ENCODE assay signal across 12 mouse cellular contexts in the genomic region with DNA sequence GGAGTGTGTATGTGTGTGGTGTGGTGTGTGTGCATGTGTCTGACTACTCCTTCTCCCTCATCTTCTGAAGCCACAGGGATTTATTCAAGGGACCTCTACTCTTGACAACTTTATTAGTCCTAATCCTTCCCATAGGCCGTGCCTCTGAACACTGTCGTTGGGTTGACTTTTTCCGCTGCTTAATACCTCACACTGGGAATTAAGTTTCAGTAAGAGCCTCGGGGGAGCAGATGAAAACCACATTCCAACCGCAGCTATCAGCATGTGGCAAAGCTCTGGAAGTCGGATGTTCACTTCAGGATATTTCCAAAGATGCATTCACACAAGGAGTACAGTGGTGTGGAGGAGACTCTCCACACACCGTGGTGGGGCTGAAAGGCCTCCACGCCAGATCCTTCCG.
"Had no signal": no experiment of that assay in that cellular context is flagged by ENCODE, and none has a peak within 500 bp of the region (broad histone marks: within the 10 kb centered on the region; RNA-seq: fewer than 3 reads in every experiment).

No protein-coding gene starts in this region.

- DNase-seq: kidney, adult 8-10 months; kidney, postnatal 10 days; lung, adult 18-20 months; retina, postnatal 1 day; spleen, adult 18-20 months; thymus, adult 18-20 months; thymus, postnatal 25 days had no signal

- H3K9me3 ChIP-seq: limb, embryonic 12.5 days; midbrain, embryonic 12.5 days; neural tube, embryonic 13.5 days had no signal

- H3K4me2 ChIP-seq: limb, embryonic 12.5 days; midbrain, embryonic 12.5 days; neural tube, embryonic 13.5 days had no signal

- ATAC-seq: midbrain, embryonic 16.5 days had no signal

- H3K27ac ChIP-seq: limb, embryonic 12.5 days; liver, embryonic 14.5 days; midbrain, embryonic 12.5 days; neural tube, embryonic 13.5 days had no signal

- H3K36me3 ChIP-seq: limb, embryonic 12.5 days; midbrain, embryonic 12.5 days; neural tube, embryonic 13.5 days had no signal

- H3K4me3 ChIP-seq: limb, embryonic 12.5 days; midbrain, embryonic 12.5 days; neural tube, embryonic 13.5 days had no signal

- H3K27me3 ChIP-seq: limb, embryonic 12.5 days; midbrain, embryonic 12.5 days; neural tube, embryonic 13.5 days had no signal

- H3K9ac ChIP-seq: limb, embryonic 12.5 days; liver, embryonic 14.5 days; midbrain, embryonic 12.5 days; neural tube, embryonic 13.5 days had no signal
